ENCODE assay signal across 26 mouse cellular contexts in the genomic region with DNA sequence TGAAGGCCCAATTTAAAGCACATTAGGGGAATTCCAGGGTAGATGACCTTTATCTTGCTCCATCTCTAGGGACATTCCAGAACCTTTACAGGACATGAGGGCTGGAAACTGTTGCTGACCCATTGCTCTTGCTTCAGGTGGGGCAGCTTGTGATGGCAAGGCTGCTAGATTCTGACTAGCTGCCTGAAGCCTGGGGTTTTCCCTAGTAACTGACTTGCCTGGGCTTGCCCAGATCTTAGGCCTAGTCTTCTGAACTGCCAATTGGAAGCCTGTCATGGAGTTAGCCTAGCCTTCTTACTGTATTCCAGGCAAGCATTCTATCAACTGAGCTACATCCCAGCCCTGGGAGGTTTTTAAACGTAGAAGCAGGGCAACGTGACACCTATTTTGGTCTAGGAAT. TPM values are rescaled to one million over a fixed set of nuclear protein-coding genes. Genes with fewer than 3 reads are reported as not detected.
DNase-seq lines count a peak whose midpoint lies in the region; ATAC-seq and TF ChIP-seq lines count a peak whose summit lies in the region.
"Had no signal": no experiment of that assay in that cellular context is flagged by ENCODE, and none has a peak within 500 bp of the region (broad histone marks: within the 10 kb centered on the region; RNA-seq: fewer than 3 reads in every experiment).

No protein-coding gene starts in this region.

- 76% methylated on average over 2 of the region's 2 CpGs for WGBS in embryonic facial prominence, embryonic 10.5 days
- WGBS in intestine, embryonic 16.5 days: 88% methylated on average over 2 of the region's 2 CpGs

- in situ Hi-C loops in CH12.LX (cut with MboI; ENCODE audit: low pct_ligation_motif_present, low pct_unique_long_range_greater_than_20kb, low sequenced_read_pairs): no loop called here
- in situ Hi-C loops in ES-E14 (cut with MboI; ENCODE audit: low sequenced_read_pairs in 2 of 2, unreplicated experiment in 2 of 2): no loop called here

- TF ChIP-seq RAD21 in CH12.LX (IDR thresholded peaks at IDR 0.05; ENCODE audit: low read depth, low read length): no peak

- H3K9me3 ChIP-seq in CH12.LX (replicated peaks; ENCODE audit: low read length): no peaks in the 10 kb centered on the region
- H3K9me3 ChIP-seq in ES-E14 (ENCODE audit: control insufficient read depth, insufficient read depth, low read depth, low read length): no peaks in the 10 kb centered on the region
- H3K9me3 ChIP-seq in embryonic facial prominence, embryonic 10.5 days: no peaks in the 10 kb centered on the region
- no peaks in the 10 kb centered on the region for H3K9me3 ChIP-seq in intestine, embryonic 16.5 days (ENCODE audit: control insufficient read depth, low read length)
- H3K9me3 ChIP-seq: forebrain, embryonic 12.5 days; forebrain, embryonic 15.5 days; G1E; hindbrain, embryonic 13.5 days had no signal

- no peak overlapping the region for H3K4me3 ChIP-seq in CH12.LX (replicated peaks in 1 of 3; ENCODE audit: low read depth in 2 of 3, low read length in 2 of 3, poor library complexity in 1 of 3)
- no peak overlapping the region for H3K4me3 ChIP-seq in ES-E14 (ENCODE audit: insufficient read depth in 1 of 2, low read depth in 1 of 2, low read length in 2 of 2, poor library complexity in 1 of 2, severe bottlenecking in 1 of 2)
- H3K4me3 ChIP-seq in embryonic facial prominence, embryonic 10.5 days: no peak overlapping the region
- no peak overlapping the region for H3K4me3 ChIP-seq in intestine, embryonic 16.5 days (ENCODE audit: low read length)
- H3K4me3 ChIP-seq: forebrain, embryonic 12.5 days; forebrain, embryonic 15.5 days; hindbrain, embryonic 13.5 days had no signal

- no peaks in the 10 kb centered on the region; the same call in 1 of the 2 replicates for H3K79me2 ChIP-seq in CH12.LX (replicated peaks; ENCODE audit: control insufficient read depth, extremely low read depth, insufficient read depth, poor library complexity, severe bottlenecking)

- H3K27ac ChIP-seq in CH12.LX (ENCODE audit: insufficient read depth, low read depth) (peak overlapping the region; percentile 71), ES-E14 (ENCODE audit: insufficient read depth, low read depth, low read length, poor library complexity, severe bottlenecking) (peak overlapping the region; percentile 20)
- H3K27ac ChIP-seq in embryonic facial prominence, embryonic 10.5 days (replicated peaks): no peak overlapping the region
- H3K27ac ChIP-seq in intestine, embryonic 16.5 days (ENCODE audit: low read length): no peak overlapping the region
- H3K27ac ChIP-seq: forebrain, embryonic 12.5 days; forebrain, embryonic 15.5 days; hindbrain, embryonic 13.5 days had no signal

- H3K4me2 ChIP-seq in CH12.LX (ENCODE audit: insufficient read depth, low read depth, poor library complexity, severe bottlenecking): no peak overlapping the region
- H3K4me2 ChIP-seq in intestine, embryonic 16.5 days (ENCODE audit: low read depth, low read length): no peak overlapping the region
- H3K4me2 ChIP-seq: forebrain, embryonic 12.5 days; forebrain, embryonic 15.5 days; heart, embryonic 11.5 days; hindbrain, embryonic 13.5 days had no signal

- TF ChIP-seq CTCF in CH12.LX (conservative IDR thresholded peaks at IDR 0.05 in 1 of 2, IDR thresholded peaks at IDR 0.05 in 1 of 2; ENCODE audit: low read depth in 2 of 2, low read length in 2 of 2): no peak

- no peak for ATAC-seq in intestine, embryonic 16.5 days
- ATAC-seq: activated CD4-positive, CD25-positive, alpha-beta regulatory T cell, adult 4 months; forebrain, embryonic 15.5 days; hindbrain, embryonic 16.5 days; inflammation-experienced regulatory T-cells, adult 6 months; intestine, postnatal 0 days had no signal

- H3K36me3 ChIP-seq in CH12.LX (replicated peaks in 1 of 2; ENCODE audit: control insufficient read depth in 1 of 2, insufficient read depth in 1 of 2, low read length in 1 of 2) (no peaks in the 10 kb centered on the region), ES-E14 (ENCODE audit: control insufficient read depth, insufficient read depth, low read length, poor library complexity, severe bottlenecking) (no peaks in the 10 kb centered on the region)
- no peaks in the 10 kb centered on the region for H3K36me3 ChIP-seq in embryonic facial prominence, embryonic 10.5 days (replicated peaks)
- no peaks in the 10 kb centered on the region for H3K36me3 ChIP-seq in intestine, embryonic 16.5 days (ENCODE audit: control insufficient read depth, insufficient read depth, low read length)
- H3K36me3 ChIP-seq: forebrain, embryonic 12.5 days; forebrain, embryonic 15.5 days; G1E; hindbrain, embryonic 13.5 days had no signal

- no peak for TF ChIP-seq POLR2A in CH12.LX (IDR thresholded peaks at IDR 0.05; ENCODE audit: low read depth, low read length)

- H3K27me3 ChIP-seq in CH12.LX (replicated peaks): no peaks in the 10 kb centered on the region
- no peaks in the 10 kb centered on the region for H3K27me3 ChIP-seq in embryonic facial prominence, embryonic 10.5 days (replicated peaks; ENCODE audit: low read depth, poor library complexity, severe bottlenecking)
- H3K27me3 ChIP-seq in intestine, embryonic 16.5 days (replicated peaks; ENCODE audit: control insufficient read depth, insufficient read depth, low read length): no peaks in the 10 kb centered on the region
- H3K27me3 ChIP-seq: forebrain, embryonic 12.5 days; forebrain, embryonic 15.5 days; hindbrain, embryonic 13.5 days had no signal

- peak; percentile 66 for DNase-seq in 3T3-L1 (ENCODE audit: low read depth, low spot score)
- DNase-seq in CH12.LX (ENCODE audit: extremely low read depth): peak; percentile 83
- DNase-seq in ES-E14 (ENCODE audit: low read depth, low spot score): no peak
- DNase-seq in induced T-regulatory cell, adult 2 months (ENCODE audit: low read depth): peak; percentile 13
- no peak for DNase-seq in spleen, adult 12 weeks (ENCODE audit: low spot score)
- no peak for DNase-seq in embryonic facial prominence, embryonic 10.5 days (ENCODE audit: low spot score)
- DNase-seq: adrenal gland, adult 8-10 months; adrenal gland, postnatal 25 days; cerebellum, adult 11-12 months; cerebellum, adult 8-10 months; cerebellum, postnatal 10 days; cerebellum, postnatal 36 days; embryo, embryonic 11 days; gastrocnemius, postnatal 25 days; kidney, adult 2 months had no signal

- H3K9ac ChIP-seq in CH12.LX (ENCODE audit: insufficient read depth, low read depth) (no peak overlapping the region), ES-E14 (ENCODE audit: insufficient read depth, low read depth, low read length, poor library complexity, severe bottlenecking) (no peak overlapping the region)
- no peak overlapping the region for H3K9ac ChIP-seq in intestine, embryonic 16.5 days (ENCODE audit: low read depth, low read length)
- H3K9ac ChIP-seq: forebrain, embryonic 12.5 days; forebrain, embryonic 15.5 days; hindbrain, embryonic 13.5 days had no signal

- peak; percentile 73; the same call in 1 of the 2 replicates for TF ChIP-seq EP300 in CH12.LX (IDR thresholded peaks at IDR 0.05; ENCODE audit: low read length)

- H3K4me1 ChIP-seq in CH12.LX (ENCODE audit: control insufficient read depth in 1 of 2, insufficient read depth in 2 of 2) (peaks cover 12 to 55% of the 10 kb centered on the region in 2 experiments; a peak in 3 of 4 replicates), ES-E14 (ENCODE audit: control insufficient read depth in 2 of 2, insufficient read depth in 2 of 2, low read length in 2 of 2, poor library complexity in 1 of 2) (peaks cover 2 to 4% of the 10 kb centered on the region in 2 experiments; a peak in 3 of 4 replicates)
- no peaks in the 10 kb centered on the region for H3K4me1 ChIP-seq in embryonic facial prominence, embryonic 10.5 days
- no peaks in the 10 kb centered on the region for H3K4me1 ChIP-seq in intestine, embryonic 16.5 days (ENCODE audit: control insufficient read depth, insufficient read depth, low read length)
- H3K4me1 ChIP-seq: forebrain, embryonic 12.5 days had no signal

- dilution Hi-C loops in CH12.LX (cut with MboI; ENCODE audit: extremely low pct_ligation_motif_present, extremely low pct_unique_long_range_greater_than_20kb, low sequenced_read_pairs): no loop called here

TF ChIP-seq in CH12.LX, 34 proteins besides CTCF, POLR2A, EP300 and RAD21 (continues in another document):
- TF ChIP-seq IRF4 (IDR thresholded peaks at IDR 0.05; ENCODE audit: low read depth, low read length): peak; percentile 69; the same call in 1 of the 2 replicates
- TF ChIP-seq KAT2A (IDR thresholded peaks at IDR 0.05; ENCODE audit: insufficient replicate concordance, low read length): 0 out of 2 replicates have a peak, but pooled peaks have one; percentile 25
- TF ChIP-seq SIN3A (IDR thresholded peaks at IDR 0.05; ENCODE audit: low read length): 0 out of 2 replicates have a peak, but pooled peaks have one; percentile 20
- peak; percentile 76 for TF ChIP-seq MEF2A (IDR thresholded peaks at IDR 0.05; ENCODE audit: borderline replicate concordance, low read depth, low read length)
- TF ChIP-seq JUND (conservative IDR thresholded peaks at IDR 0.05; ENCODE audit: low read depth, low read length): 0 out of 2 replicates have a peak, but pooled peaks have one; percentile 32

TF ChIP-seq in ES-E14, 5 proteins besides CTCF, POLR2A, EP300 and RAD21:
- no peak for TF ChIP-seq ZC3H11A (IDR thresholded peaks at IDR 0.05; ENCODE audit: borderline replicate concordance, low read depth, low read length)

RNA-seq across cellular contexts. Expression of a gene that starts 5.9 kb away (rescaled TPM):
- total RNA-seq in CH12.LX (2012; rRNA removed): 68.9 and 84.3 TPM in 2 replicates
- total RNA-seq in CH12.LX (2014; rRNA removed): 266 and 306 TPM in 2 replicates
- 151 and 155 TPM in 2 replicates for polyA plus RNA-seq in CH12.LX (2012; ENCODE audit: insufficient read length, low read depth)
- 272 and 391 TPM in 2 replicates for total RNA-seq in ES-E14 (2012; rRNA removed)
- 331 and 339 TPM in 2 replicates for polyA plus RNA-seq in embryonic facial prominence, embryonic 10.5 days (2016; fragmentation: Nextera tagmentation; extraction: Ambion mirVana)
- polyA plus RNA-seq in intestine, embryonic 16.5 days (2015; fragmentation: Nextera tagmentation; extraction: Ambion mirVana): 822 and 823 TPM in 2 replicates

RNA-seq across cellular contexts. Expression of a gene that starts 46.3 kb away (rescaled TPM):
- total RNA-seq in CH12.LX (2012; rRNA removed): 0.13 TPM in 1 of 2 replicates, not detected in the other
- total RNA-seq in CH12.LX (2014; rRNA removed): 0.19 and 0.30 TPM in 2 replicates
- polyA plus RNA-seq in CH12.LX (2012; ENCODE audit: insufficient read length, low read depth): 0.19 and 0.21 TPM in 2 replicates
- 0.32 and 0.62 TPM in 2 replicates for total RNA-seq in ES-E14 (2012; rRNA removed)
- polyA plus RNA-seq in embryonic facial prominence, embryonic 10.5 days (2016; fragmentation: Nextera tagmentation; extraction: Ambion mirVana): 0.60 and 1.2 TPM in 2 replicates
- polyA plus RNA-seq in intestine, embryonic 16.5 days (2015; fragmentation: Nextera tagmentation; extraction: Ambion mirVana): 5.2 and 5.4 TPM in 2 replicates
- total RNA-seq: hematopoietic stem cell, adult 5-6 weeks had no signal
- polyA plus RNA-seq: G1E; inflammation-experienced regulatory T-cells, adult 6 months had no signal

Comparison
In these comparisons a context has a peak if more than half of its experiments do, and no peak if none do; other contexts are left out.
1. DNase-seq: peak in 3T3-L1 (single experiment), CH12.LX (single experiment) and induced T-regulatory cell, adult 2 months (single experiment); none in ES-E14 (single experiment), spleen, adult 12 weeks (single experiment) and embryonic facial prominence, embryonic 10.5 days (single experiment).
2. H3K27ac ChIP-seq: peak in CH12.LX (single experiment) and ES-E14 (single experiment); none in embryonic facial prominence, embryonic 10.5 days (single experiment) and intestine, embryonic 16.5 days (single experiment).